24 mouse cellular contexts compared by ENCODE assay signal in genomic region chr14:122528475-122528874, GRCm38 (mm10). TPM values are rescaled to one million over a fixed set of nuclear protein-coding genes. Genes with fewer than 3 reads are reported as not detected.
"Had no signal": no experiment of that assay in that cellular context is flagged by ENCODE, and none has a peak within 500 bp of the region (broad histone marks: within the 10 kb centered on the region; RNA-seq: fewer than 3 reads in every experiment).

No protein-coding gene starts in this region.

- H3K9me3 ChIP-seq: kidney, embryonic 15.5 days; limb, embryonic 10.5 days had no signal

- H3K4me1 ChIP-seq: kidney, embryonic 15.5 days; limb, embryonic 13.5 days had no signal

- H3K4me3 ChIP-seq: kidney, embryonic 15.5 days; limb, embryonic 10.5 days; limb, embryonic 13.5 days; midbrain, embryonic 13.5 days had no signal

- DNase-seq: kidney, adult 8-10 months; kidney, postnatal 10 days; kidney, postnatal 36 days; liver, postnatal 0 days; lung, embryonic 14.5 days; thymus, adult 18-20 months; thymus, postnatal 36 days had no signal

- H3K4me2 ChIP-seq: kidney, embryonic 15.5 days; limb, embryonic 13.5 days; lung, embryonic 14.5 days; midbrain, embryonic 13.5 days had no signal

- H3K27me3 ChIP-seq: kidney, embryonic 15.5 days; limb, embryonic 13.5 days; midbrain, embryonic 13.5 days had no signal

- H3K9ac ChIP-seq: kidney, embryonic 15.5 days; limb, embryonic 13.5 days; liver, embryonic 14.5 days; liver, postnatal 0 days; lung, embryonic 14.5 days; midbrain, embryonic 13.5 days had no signal

- H3K27ac ChIP-seq: kidney, embryonic 15.5 days; limb, embryonic 10.5 days; limb, embryonic 13.5 days; liver, embryonic 14.5 days; macrophage; midbrain, embryonic 13.5 days had no signal

- ATAC-seq: liver, postnatal 0 days; lung, postnatal 0 days; midbrain, embryonic 13.5 days; midbrain, embryonic 16.5 days had no signal

- H3K36me3 ChIP-seq: kidney, embryonic 15.5 days; limb, embryonic 10.5 days; limb, embryonic 13.5 days; midbrain, embryonic 13.5 days had no signal

RNA-seq across cellular contexts. Expression of gene Gm10837, which starts 38.1 kb away (rescaled TPM):
- total RNA-seq: left cerebral cortex, adult 18-20 months; left cerebral cortex, postnatal 25 days; liver, adult 2 months; megakaryocyte, adult 5-6 weeks had no signal
- polyA plus RNA-seq: kidney, embryonic 15.5 days; limb, embryonic 10.5 days; limb, embryonic 13.5 days; liver, adult 2 months; liver, embryonic 14.5 days; liver, postnatal 0 days; lung, embryonic 14.5 days; lung, postnatal 0 days; macrophage; small intestine, adult 2 months; spleen, adult 2 months; stomach, embryonic 16.5 days; testis, adult 2 months; urinary bladder, adult 2 months had no signal

RNA-seq across cellular contexts. Expression of gene Zic2, which starts 53.2 kb away (rescaled TPM):
- total RNA-seq: liver, adult 2 months; megakaryocyte, adult 5-6 weeks had no signal
- polyA plus RNA-seq: kidney, embryonic 15.5 days; liver, adult 2 months; liver, postnatal 0 days; lung, embryonic 14.5 days; macrophage; small intestine, adult 2 months; spleen, adult 2 months; stomach, embryonic 16.5 days had no signal
